In genomic region chr6:90435195-90435618, GRCm38 (mm10) we compare ENCODE assay signal across 8 mouse cellular contexts. TPM values are rescaled to one million over a fixed set of nuclear protein-coding genes. Genes with fewer than 3 reads are reported as not detected.
A peak's percentile ranks its signal among the peaks of the same experiment; 100 is the strongest.
DNase-seq lines count a peak whose midpoint lies in the region; ATAC-seq and TF ChIP-seq lines count a peak whose summit lies in the region.

No protein-coding gene starts in this region.

- no peaks in the 10 kb centered on the region for H3K4me1 ChIP-seq in MEL (ENCODE audit: control insufficient read depth in 1 of 2, insufficient read depth in 2 of 2, low read length in 2 of 2)
- H3K4me1 ChIP-seq in forebrain, postnatal 0 days (ENCODE audit: insufficient read depth): 0 out of 2 replicates have a peak, but pooled peaks cover 3% of the 10 kb centered on the region
- no peaks in the 10 kb centered on the region; the same call in 1 of the 2 replicates for H3K4me1 ChIP-seq in hindbrain, embryonic 13.5 days (replicated peaks)
- H3K4me1 ChIP-seq in lung, postnatal 0 days (ENCODE audit: insufficient read depth, low read depth, low read length): no peaks in the 10 kb centered on the region

- DNase-seq in MEL (ENCODE audit: low read depth, low spot score): peak; percentile 58
- peak; percentile 81 for DNase-seq in cerebellum, adult 11-12 months
- DNase-seq in forebrain, postnatal 0 days: peak; percentile 76
- DNase-seq in layer of hippocampus, postnatal 14 days (ENCODE audit: low spot score in 2 of 2): peak; percentile 77 to 85
- peak; percentile 88 for DNase-seq in lung, postnatal 0 days (ENCODE audit: low spot score)
- DNase-seq in retina, embryonic 14.5 days (ENCODE audit: low spot score): peak; percentile 90
- DNase-seq in thymus, postnatal 4 days: peak; percentile 86

- H3K79me2 ChIP-seq in MEL (ENCODE audit: control insufficient read depth, insufficient read depth, low read length, poor library complexity): no peaks in the 10 kb centered on the region

- peak; percentile 34 for TF ChIP-seq RAD21 in MEL (IDR thresholded peaks at IDR 0.05; ENCODE audit: low read depth, low read length)

- peak; percentile 58 to 87 (median 70) for TF ChIP-seq CTCF in MEL (IDR thresholded peaks at IDR 0.05 in 2 of 3, conservative IDR thresholded peaks at IDR 0.05 in 1 of 3; ENCODE audit: control insufficient read depth in 1 of 3, insufficient read depth in 1 of 3, low read depth in 2 of 3, low read length in 3 of 3, poor library complexity in 1 of 3, severe bottlenecking in 1 of 3)
- TF ChIP-seq CTCF in forebrain, postnatal 0 days (IDR thresholded peaks at IDR 0.05; ENCODE audit: low read depth): peak; percentile 76
- TF ChIP-seq CTCF in lung, postnatal 0 days (IDR thresholded peaks at IDR 0.05): peak; percentile 82

- H3K4me3 ChIP-seq in MEL (ENCODE audit: control insufficient read depth in 1 of 2, insufficient read depth in 1 of 2, low read depth in 2 of 2, low read length in 2 of 2): no peak overlapping the region
- H3K4me3 ChIP-seq in forebrain, postnatal 0 days (ENCODE audit: low read depth, low read length): no peak overlapping the region
- H3K4me3 ChIP-seq in hindbrain, embryonic 13.5 days: no peak overlapping the region
- no peak overlapping the region for H3K4me3 ChIP-seq in lung, postnatal 0 days (ENCODE audit: low read depth, low read length)

- peak; percentile 75 for ATAC-seq in forebrain, postnatal 0 days
- peak; percentile 74 for ATAC-seq in hindbrain, embryonic 13.5 days (ENCODE audit: low FRiP score)
- peak; percentile 81 for ATAC-seq in lung, postnatal 0 days

- H3K27ac ChIP-seq in MEL (ENCODE audit: control insufficient read depth, low read depth, low read length): no peak overlapping the region
- H3K27ac ChIP-seq in forebrain, postnatal 0 days (ENCODE audit: low read depth, low read length): no peak overlapping the region
- no peak overlapping the region for H3K27ac ChIP-seq in hindbrain, embryonic 13.5 days
- no peak overlapping the region for H3K27ac ChIP-seq in lung, postnatal 0 days (ENCODE audit: low read length)

- H3K9ac ChIP-seq in MEL (ENCODE audit: control insufficient read depth, low read depth, low read length, poor library complexity, severe bottlenecking): no peak overlapping the region
- H3K9ac ChIP-seq in forebrain, postnatal 0 days: no peak overlapping the region
- H3K9ac ChIP-seq in hindbrain, embryonic 13.5 days: no peak overlapping the region
- no peak overlapping the region for H3K9ac ChIP-seq in lung, postnatal 0 days (replicated peaks; ENCODE audit: low read depth)

- WGBS in forebrain, postnatal 0 days: 10% methylated on average over 11 of the region's 11 CpGs
- 15% methylated on average over 11 of the region's 11 CpGs for WGBS in hindbrain, embryonic 13.5 days
- WGBS in lung, postnatal 0 days: 15% methylated on average over 11 of the region's 11 CpGs

- H3K4me2 ChIP-seq in forebrain, postnatal 0 days (ENCODE audit: low read depth): no peak overlapping the region
- H3K4me2 ChIP-seq in hindbrain, embryonic 13.5 days: no peak overlapping the region
- no peak overlapping the region for H3K4me2 ChIP-seq in lung, postnatal 0 days (replicated peaks; ENCODE audit: low read depth, low read length)

- no peaks in the 10 kb centered on the region for H3K36me3 ChIP-seq in MEL (ENCODE audit: control insufficient read depth in 1 of 2, insufficient read depth in 2 of 2, low read length in 2 of 2)
- no peaks in the 10 kb centered on the region for H3K36me3 ChIP-seq in forebrain, postnatal 0 days (ENCODE audit: insufficient read depth)
- no peaks in the 10 kb centered on the region for H3K36me3 ChIP-seq in hindbrain, embryonic 13.5 days
- H3K36me3 ChIP-seq in lung, postnatal 0 days (ENCODE audit: insufficient read depth, low read length): no peaks in the 10 kb centered on the region

- TF ChIP-seq EP300 in MEL (IDR thresholded peaks at IDR 0.05; ENCODE audit: low read depth in 1 of 2, low read length in 2 of 2): no peak
- peak; percentile 95 for TF ChIP-seq EP300 in lung, postnatal 0 days (IDR thresholded peaks at IDR 0.05)

- H3K9me3 ChIP-seq in MEL (replicated peaks; ENCODE audit: insufficient read depth, low read length): no peaks in the 10 kb centered on the region
- no peaks in the 10 kb centered on the region for H3K9me3 ChIP-seq in forebrain, postnatal 0 days (ENCODE audit: low read length)
- no peaks in the 10 kb centered on the region for H3K9me3 ChIP-seq in hindbrain, embryonic 13.5 days
- H3K9me3 ChIP-seq in lung, postnatal 0 days (ENCODE audit: low read length): no peaks in the 10 kb centered on the region

- H3K27me3 ChIP-seq in MEL (ENCODE audit: control insufficient read depth in 1 of 2, insufficient read depth in 2 of 2, low read length in 2 of 2): no peaks in the 10 kb centered on the region
- H3K27me3 ChIP-seq in forebrain, postnatal 0 days (ENCODE audit: insufficient read depth, low read length): no peaks in the 10 kb centered on the region
- 0 out of 2 replicates have a peak, but pooled peaks cover 2% of the 10 kb centered on the region for H3K27me3 ChIP-seq in hindbrain, embryonic 13.5 days
- no peaks in the 10 kb centered on the region for H3K27me3 ChIP-seq in lung, postnatal 0 days (replicated peaks; ENCODE audit: insufficient read depth, low read length)

- TF ChIP-seq POLR2A in MEL (IDR thresholded peaks at IDR 0.05; ENCODE audit: control insufficient read depth in 1 of 2, insufficient read depth in 1 of 2, low read depth in 1 of 2, low read length in 2 of 2, poor library complexity in 1 of 2): no peak

TF ChIP-seq in MEL, 35 proteins besides CTCF, POLR2A, EP300 and RAD21 (continues in another document):
- TF ChIP-seq ZNF384 (IDR thresholded peaks at IDR 0.05; ENCODE audit: low read depth, low read length): peak; percentile 60; the same call in 1 of the 2 replicates
- TF ChIP-seq GATA1 (IDR thresholded peaks at IDR 0.05; ENCODE audit: low read depth, low read length): no peak
- TF ChIP-seq MXI1 (IDR thresholded peaks at IDR 0.05; ENCODE audit: low read depth, low read length): no peak
- no peak for TF ChIP-seq BHLHE40 (IDR thresholded peaks at IDR 0.05; ENCODE audit: borderline replicate concordance, low read depth, low read length)
- no peak for TF ChIP-seq USF2 (IDR thresholded peaks at IDR 0.05; ENCODE audit: borderline replicate concordance in 1 of 2, insufficient read depth in 1 of 2, low read depth in 1 of 2, low read length in 2 of 2)
- TF ChIP-seq ETS1 (IDR thresholded peaks at IDR 0.05; ENCODE audit: low read depth, low read length): no peak
- no peak for TF ChIP-seq USF1 (IDR thresholded peaks at IDR 0.05; ENCODE audit: low read depth, low read length)
- TF ChIP-seq KAT2A (conservative IDR thresholded peaks at IDR 0.05; ENCODE audit: low read depth, low read length): no peak
- no peak for TF ChIP-seq POLR2AphosphoS5 (IDR thresholded peaks at IDR 0.05; ENCODE audit: borderline replicate concordance, low read depth, low read length)
- peak; percentile 25; the same call in 1 of the 2 replicates for TF ChIP-seq ZC3H11A (IDR thresholded peaks at IDR 0.05; ENCODE audit: low read depth, low read length)
- no peak for TF ChIP-seq POLR2AphosphoS2 (IDR thresholded peaks at IDR 0.05; ENCODE audit: low read length)
- TF ChIP-seq NELFE (IDR thresholded peaks at IDR 0.05; ENCODE audit: low read depth, low read length): no peak
- no peak for TF ChIP-seq GABPA (IDR thresholded peaks at IDR 0.05; ENCODE audit: low read depth, low read length)
- no peak for TF ChIP-seq UBTF (IDR thresholded peaks at IDR 0.05; ENCODE audit: borderline replicate concordance, insufficient read depth, low read depth, low read length)
- TF ChIP-seq NRF1 (IDR thresholded peaks at IDR 0.05; ENCODE audit: insufficient read depth, low read depth, low read length, poor library complexity, severe bottlenecking): no peak
- peak; percentile 72 for TF ChIP-seq SMC3 (IDR thresholded peaks at IDR 0.05; ENCODE audit: low read depth, low read length)
- TF ChIP-seq TAL1 (IDR thresholded peaks at IDR 0.05; ENCODE audit: low read length): no peak
- TF ChIP-seq SIN3A (IDR thresholded peaks at IDR 0.05; ENCODE audit: low read length): no peak
- TF ChIP-seq JUND (IDR thresholded peaks at IDR 0.05; ENCODE audit: low read depth, low read length): no peak
- no peak for TF ChIP-seq MYB (IDR thresholded peaks at IDR 0.05; ENCODE audit: low read depth, low read length)

RNA-seq across cellular contexts. Expression of gene Cfap100, which starts 6.6 kb away (rescaled TPM):
- total RNA-seq in MEL (2012; rRNA removed): not detected in 2 replicates
- polyA plus RNA-seq in MEL (2012; ENCODE audit: insufficient read depth in 1 of 2, insufficient read length in 2 of 2, low read depth in 1 of 2, low replicate concordance in 2 of 2, missing spikeins in 1 of 2): under 1 TPM in 1 of 2 experiments, not detected in 1; 0.19 TPM
- total RNA-seq in forebrain, postnatal 0 days (2014; rRNA removed): 3.4 and 6.5 TPM in 2 replicates
- 4.0 and 4.9 TPM in 2 replicates for polyA plus RNA-seq in forebrain, postnatal 0 days (2015; fragmentation: Nextera tagmentation; extraction: Ambion mirVana)
- 6.7 and 6.9 TPM in 2 replicates for polyA plus RNA-seq in hindbrain, embryonic 13.5 days (2015; fragmentation: Nextera tagmentation; extraction: Ambion mirVana)
- total RNA-seq in layer of hippocampus, postnatal 14 days (2021): 10 to 100 TPM in 1 of 2 experiments, 1 to 10 TPM in 1; 9.8 to 10.4 TPM
- polyA plus RNA-seq in lung, postnatal 0 days (2015; fragmentation: Nextera tagmentation; extraction: Ambion mirVana): 3.9 and 5.2 TPM in 2 replicates

RNA-seq across cellular contexts. Expression of gene Klf15, which starts 27.2 kb away (rescaled TPM):
- total RNA-seq in MEL (2012; rRNA removed): not detected in 2 replicates
- polyA plus RNA-seq in MEL (2012; ENCODE audit: insufficient read depth in 1 of 2, insufficient read length in 2 of 2, low read depth in 1 of 2, low replicate concordance in 2 of 2, missing spikeins in 1 of 2): not detected
- total RNA-seq in forebrain, postnatal 0 days (2014; rRNA removed): 16.6 and 24.6 TPM in 2 replicates
- 16.2 and 17.5 TPM in 2 replicates for polyA plus RNA-seq in forebrain, postnatal 0 days (2015; fragmentation: Nextera tagmentation; extraction: Ambion mirVana)
- polyA plus RNA-seq in hindbrain, embryonic 13.5 days (2015; fragmentation: Nextera tagmentation; extraction: Ambion mirVana): 10.2 and 10.5 TPM in 2 replicates
- total RNA-seq in layer of hippocampus, postnatal 14 days (2021): 10 to 100 TPM; 25.5 to 28.5 TPM
- 20.0 and 41.4 TPM in 2 replicates for polyA plus RNA-seq in lung, postnatal 0 days (2015; fragmentation: Nextera tagmentation; extraction: Ambion mirVana)

RNA-seq across cellular contexts. Expression of gene Aldh1l1, which starts 51.0 kb away (rescaled TPM):
- 0.04 TPM in 1 of 2 replicates, not detected in the other for total RNA-seq in MEL (2012; rRNA removed)
- polyA plus RNA-seq in MEL (2012; ENCODE audit: insufficient read depth in 1 of 2, insufficient read length in 2 of 2, low read depth in 1 of 2, low replicate concordance in 2 of 2, missing spikeins in 1 of 2): under 1 TPM in 1 of 2 experiments, not detected in 1; 0.14 TPM
- total RNA-seq in forebrain, postnatal 0 days (2014; rRNA removed): 70.2 and 71.3 TPM in 2 replicates
- polyA plus RNA-seq in forebrain, postnatal 0 days (2015; fragmentation: Nextera tagmentation; extraction: Ambion mirVana): 54.2 and 67.8 TPM in 2 replicates
- 44.8 and 45.3 TPM in 2 replicates for polyA plus RNA-seq in hindbrain, embryonic 13.5 days (2015; fragmentation: Nextera tagmentation; extraction: Ambion mirVana)
- 10 to 100 TPM; 42.9 to 45.0 TPM for total RNA-seq in layer of hippocampus, postnatal 14 days (2021)
- polyA plus RNA-seq in lung, postnatal 0 days (2015; fragmentation: Nextera tagmentation; extraction: Ambion mirVana): 4.8 and 5.7 TPM in 2 replicates

Comparison
In these comparisons a context has a peak if more than half of its experiments do, and no peak if none do; other contexts are left out.
1. RNA of gene Klf15, which starts 27.2 kb away (polyA plus RNA-seq): 20.0 to 41.4 TPM in lung, postnatal 0 days, 16.2 to 17.5 TPM in forebrain, postnatal 0 days and 10.2 to 10.5 TPM in hindbrain, embryonic 13.5 days; not detected in MEL; every median in the first group is over 10 times any median in the second.
2. Peak in every context shown above with its lines, with median percentiles within 50 percentile points of each other: DNase-seq, CTCF ChIP-seq and ATAC-seq.